Mouse (Mus musculus): ENCODE results near the gene Tcf19. TPM values are rescaled to one million over a fixed set of nuclear protein-coding genes. Genes with fewer than 3 reads are reported as not detected.

The Tcf19 gene
- polyA plus RNA-seq, 1 experiment from 2014 or later = 20.6 TPM

DNA sequence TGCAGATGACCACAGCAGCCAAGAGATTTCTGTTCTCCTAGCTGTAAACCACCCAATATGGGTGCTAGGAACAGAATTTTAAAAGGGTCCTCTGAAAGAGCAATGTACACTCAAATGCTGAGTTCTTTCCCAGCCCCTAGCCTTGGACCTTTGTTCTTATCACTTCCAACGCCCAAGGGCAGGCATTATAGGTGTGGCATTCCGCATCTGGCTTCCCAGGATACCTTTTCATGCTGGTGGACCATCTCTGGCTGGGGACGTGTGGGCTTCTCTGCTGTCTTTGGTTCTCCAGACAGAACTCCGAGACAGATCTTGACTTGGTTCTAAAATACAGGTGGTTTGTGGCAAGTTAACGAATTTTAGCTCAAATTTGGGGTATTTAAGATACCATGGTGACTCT is 13.9 kb downstream of the Tcf19 start:
- peaks cover 31% of the 10 kb centered on the region for H3K27me3 ChIP-seq (ENCODE audit: insufficient read depth, low read length)
- TF ChIP-seq EP300 (IDR thresholded peaks at IDR 0.05; ENCODE audit: low read depth) (no peak), CTCF (IDR thresholded peaks at IDR 0.05; ENCODE audit: low read depth) (no peak)

GRCm38 (mm10) chr17:35502226-35502625 is 14.4 kb downstream of the Tcf19 start:
- Histone ChIP-seq H3K9me3 (ENCODE audit: low read length) (no peaks in the 10 kb centered on the region), H3K27me3 (ENCODE audit: insufficient read depth, low read length) (peaks cover 27% of the 10 kb centered on the region), H3K27ac (ENCODE audit: low read depth) (no peak overlapping the region), H3K4me3 (ENCODE audit: low read depth, low read length) (no peak overlapping the region), H3K36me3 (replicated peaks; ENCODE audit: insufficient read depth, low read length) (no peaks in the 10 kb centered on the region), H3K4me1 (ENCODE audit: insufficient read depth) (no peaks in the 10 kb centered on the region), H3K9ac (replicated peaks) (no peak overlapping the region), H3K4me2 (ENCODE audit: low read depth, low read length) (no peak overlapping the region)
- TF ChIP-seq CTCF (IDR thresholded peaks at IDR 0.05; ENCODE audit: low read depth) = no peak
- TF ChIP-seq EP300 (IDR thresholded peaks at IDR 0.05; ENCODE audit: low read depth) = no peak
- DNase-seq = no peak
- ATAC-seq = no peak
- 26% methylated on average over 6 of the region's 6 CpGs for WGBS (ENCODE audit: insufficient replicate concordance)

More for the DNA sequence above, 13.9 kb downstream of the Tcf19 start:
- ATAC-seq (no peak), DNase-seq (no peak)
- no peaks in the 10 kb centered on the region for H3K4me1 ChIP-seq (ENCODE audit: insufficient read depth)
- no peak overlapping the region for H3K27ac ChIP-seq (ENCODE audit: low read depth)
- H3K4me2 ChIP-seq (ENCODE audit: low read depth, low read length) = no peak overlapping the region
- no peak overlapping the region for H3K4me3 ChIP-seq (ENCODE audit: low read depth, low read length)
- H3K36me3 ChIP-seq (replicated peaks; ENCODE audit: insufficient read depth, low read length) = no peaks in the 10 kb centered on the region
- no peaks in the 10 kb centered on the region for H3K9me3 ChIP-seq (ENCODE audit: low read length)
- 47% methylated on average over 5 of the region's 5 CpGs for WGBS (ENCODE audit: insufficient replicate concordance)
- H3K9ac ChIP-seq (replicated peaks) = no peak overlapping the region

GRCm38 (mm10) chr17:35497124-35497523 is 19.5 kb downstream of the Tcf19 start:
- Histone ChIP-seq H3K4me3 (ENCODE audit: low read depth, low read length) (no peak overlapping the region), H3K27ac (ENCODE audit: low read depth) (no peak overlapping the region), H3K9ac (replicated peaks) (no peak overlapping the region), H3K36me3 (replicated peaks; ENCODE audit: insufficient read depth, low read length) (no peaks in the 10 kb centered on the region), H3K27me3 (ENCODE audit: insufficient read depth, low read length) (no peaks in the 10 kb centered on the region), H3K4me2 (ENCODE audit: low read depth, low read length) (no peak overlapping the region), H3K4me1 (ENCODE audit: insufficient read depth) (no peaks in the 10 kb centered on the region), H3K9me3 (ENCODE audit: low read length) (no peaks in the 10 kb centered on the region)
- DNase-seq (no peak), ATAC-seq (no peak)
- WGBS (ENCODE audit: insufficient replicate concordance) = 77% methylated on average over 7 of the region's 7 CpGs
- TF ChIP-seq EP300 (IDR thresholded peaks at IDR 0.05; ENCODE audit: low read depth) (no peak), CTCF (IDR thresholded peaks at IDR 0.05; ENCODE audit: low read depth) (no peak)

DNA sequence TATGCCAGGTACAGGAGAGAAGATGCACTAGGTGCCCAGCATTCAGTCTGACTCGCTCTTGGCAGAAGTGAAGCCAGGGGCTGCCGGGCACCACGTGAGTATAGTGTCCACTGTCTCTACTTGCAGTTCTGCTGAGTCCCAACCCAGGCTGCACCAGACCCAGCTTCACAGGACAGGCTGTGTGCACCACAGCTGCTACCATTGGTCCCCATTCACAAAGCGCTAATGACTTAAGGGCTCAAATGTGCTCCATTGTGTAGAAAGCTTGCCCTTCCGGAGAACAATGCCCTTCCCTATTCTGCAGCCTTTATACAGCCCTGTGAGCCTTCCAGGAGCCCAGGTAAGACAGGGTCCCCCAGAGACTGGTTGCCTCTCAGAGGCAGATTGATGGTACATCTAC is 26.3 kb downstream of the Tcf19 start:
- ATAC-seq = no peak
- no peak overlapping the region for H3K27ac ChIP-seq (ENCODE audit: low read depth)
- H3K4me2 ChIP-seq (ENCODE audit: low read depth, low read length) = no peak overlapping the region
- H3K36me3 ChIP-seq (replicated peaks; ENCODE audit: insufficient read depth, low read length) = no peaks in the 10 kb centered on the region
- no peak overlapping the region for H3K4me3 ChIP-seq (ENCODE audit: low read depth, low read length)
- no peak overlapping the region for H3K9ac ChIP-seq (replicated peaks)
- whole genome bisulfite sequencing (ENCODE audit: insufficient replicate concordance) = 54% methylated on average over 5 of the region's 5 CpGs
- DNase-seq = no peak
- H3K27me3 ChIP-seq (ENCODE audit: insufficient read depth, low read length) = no peaks in the 10 kb centered on the region
- H3K9me3 ChIP-seq (ENCODE audit: low read length) = no peaks in the 10 kb centered on the region
- no peaks in the 10 kb centered on the region for H3K4me1 ChIP-seq (ENCODE audit: insufficient read depth)
- TF ChIP-seq EP300 (IDR thresholded peaks at IDR 0.05; ENCODE audit: low read depth) (no peak), CTCF (IDR thresholded peaks at IDR 0.05; ENCODE audit: low read depth) (no peak)

DNA sequence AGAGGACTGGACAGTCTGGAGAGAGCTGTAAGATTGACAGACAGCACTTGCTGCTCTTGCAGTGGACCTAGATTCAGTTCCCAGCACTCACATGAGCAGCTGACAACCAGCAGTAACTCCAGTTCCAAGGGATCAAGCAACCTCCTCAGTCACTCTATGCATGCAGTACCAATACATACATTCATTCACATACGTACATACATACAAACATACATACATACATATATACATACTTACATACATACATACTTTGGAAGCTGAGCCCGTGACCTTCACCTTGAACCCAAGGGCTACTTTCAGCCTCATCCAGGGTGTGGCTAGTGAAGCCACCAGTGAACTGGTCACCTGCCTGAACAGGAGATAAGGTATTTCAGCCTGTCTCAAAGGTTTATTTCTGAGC is 28.6 kb downstream of the Tcf19 start:
- TF ChIP-seq EP300 (IDR thresholded peaks at IDR 0.05; ENCODE audit: low read depth) (no peak), CTCF (IDR thresholded peaks at IDR 0.05; ENCODE audit: low read depth) (no peak)
- Histone ChIP-seq H3K9ac (replicated peaks) (no peak overlapping the region), H3K4me1 (ENCODE audit: insufficient read depth) (no peaks in the 10 kb centered on the region), H3K4me3 (ENCODE audit: low read depth, low read length) (no peak overlapping the region), H3K27me3 (ENCODE audit: insufficient read depth, low read length) (no peaks in the 10 kb centered on the region), H3K4me2 (ENCODE audit: low read depth, low read length) (no peak overlapping the region), H3K27ac (ENCODE audit: low read depth) (no peak overlapping the region), H3K9me3 (ENCODE audit: low read length) (no peaks in the 10 kb centered on the region), H3K36me3 (replicated peaks; ENCODE audit: insufficient read depth, low read length) (no peaks in the 10 kb centered on the region)
- 76% methylated on average over 2 of the region's 2 CpGs for WGBS (ENCODE audit: insufficient replicate concordance)
- DNase-seq = no peak
- no peak for ATAC-seq

GRCm38 (mm10) chr17:35486726-35487125 is 29.9 kb downstream of the Tcf19 start:
- H3K9ac ChIP-seq (replicated peaks) = no peak overlapping the region
- TF ChIP-seq CTCF (IDR thresholded peaks at IDR 0.05; ENCODE audit: low read depth) (no peak), EP300 (IDR thresholded peaks at IDR 0.05; ENCODE audit: low read depth) (no peak)
- H3K4me2 ChIP-seq (ENCODE audit: low read depth, low read length) = no peak overlapping the region
- no peaks in the 10 kb centered on the region for H3K27me3 ChIP-seq (ENCODE audit: insufficient read depth, low read length)
- no peak overlapping the region for H3K4me3 ChIP-seq (ENCODE audit: low read depth, low read length)
- H3K36me3 ChIP-seq (replicated peaks; ENCODE audit: insufficient read depth, low read length) = no peaks in the 10 kb centered on the region
- H3K9me3 ChIP-seq (ENCODE audit: low read length) = no peaks in the 10 kb centered on the region
- DNase-seq = no peak
- WGBS (ENCODE audit: insufficient replicate concordance) = 43% methylated on average over 10 of the region's 10 CpGs
- H3K27ac ChIP-seq (ENCODE audit: low read depth) = no peak overlapping the region
- no peak for ATAC-seq
- H3K4me1 ChIP-seq (ENCODE audit: insufficient read depth) = no peaks in the 10 kb centered on the region

- no peak overlapping the region for H3K4me2 ChIP-seq (ENCODE audit: low read depth, low read length)
- no peaks in the 10 kb centered on the region for H3K27me3 ChIP-seq (ENCODE audit: insufficient read depth, low read length)
- H3K9ac ChIP-seq (replicated peaks) = no peak overlapping the region
- no peaks in the 10 kb centered on the region for H3K4me1 ChIP-seq (ENCODE audit: insufficient read depth)
- H3K27ac ChIP-seq (ENCODE audit: low read depth) = peak overlapping the region; percentile 62
- WGBS (ENCODE audit: insufficient replicate concordance) = 21% methylated on average over 4 of the region's 4 CpGs
- DNase-seq (peak; percentile 72), ATAC-seq (peak; percentile 90)
- no peaks in the 10 kb centered on the region for H3K36me3 ChIP-seq (replicated peaks; ENCODE audit: insufficient read depth, low read length)
- TF ChIP-seq EP300 (IDR thresholded peaks at IDR 0.05; ENCODE audit: low read depth) (no peak; the same call in 1 of the 2 replicates), CTCF (IDR thresholded peaks at IDR 0.05; ENCODE audit: low read depth) (no peak)
- no peaks in the 10 kb centered on the region for H3K9me3 ChIP-seq (ENCODE audit: low read length)
- H3K4me3 ChIP-seq (ENCODE audit: low read depth, low read length) = no peak overlapping the region
Observed at GRCm38 (mm10) chr17:35485702-35486101, 30.9 kb downstream of the Tcf19 start.

All from liver, postnatal 0 days (tissue).